Mouse (Mus musculus): Measurements from ENCODE around the gene Olfr640.

Gene Olfr640

GRCm38 (mm10) chr7:104025473-104025872 is at the start of gene Olfr640:
Gene Olfr640 (minus strand): TSS chr7:104025573.
- DNase-seq (ENCODE audit: low spot score in 2 of 2) = no peak

- no peak for DNase-seq (ENCODE audit: low spot score in 2 of 2)
These were observed 46.4 kb upstream of the Olfr640 start, which contains the start of gene Olfr644 for GRCm38 (mm10) chr7:104071769-104072168. Gene Olfr644 (minus strand): TSS chr7:104071869.

GRCm38 (mm10) chr7:104061345-104061744 is 36.0 kb upstream of the Olfr640 start, which contains the start of gene 4930516K23Rik:
Gene 4930516K23Rik (minus strand): TSS chr7:104061445.
- no peak for DNase-seq (ENCODE audit: low spot score in 2 of 2)

- DNase-seq (ENCODE audit: low spot score in 2 of 2) = no peak
These were observed 33.8 kb upstream of the Olfr640 start for GRCm38 (mm10) chr7:104059215-104059614.

GRCm38 (mm10) chr7:104052566-104052965 is 27.2 kb upstream of the Olfr640 start, which contains the start of gene Olfr642:
Gene Olfr642 (minus strand): TSS chr7:104052666.
- no peak for DNase-seq (ENCODE audit: low spot score in 2 of 2)

- DNase-seq (ENCODE audit: low spot score in 2 of 2) = no peak
These were observed 25.4 kb upstream of the Olfr640 start for GRCm38 (mm10) chr7:104050745-104051144.

- no peak for DNase-seq (ENCODE audit: low spot score in 2 of 2)
These were observed 9.8 kb upstream of the Olfr640 start, which contains the start of gene Olfr641 for GRCm38 (mm10) chr7:104035145-104035544. Gene Olfr641 (plus strand): TSS chr7:104035445.

- no peak for DNase-seq (ENCODE audit: low spot score in 2 of 2)
These were observed 1.6 kb upstream of the Olfr640 start for GRCm38 (mm10) chr7:104026978-104027377.

- no peak for DNase-seq (ENCODE audit: low spot score in 2 of 2)
These were observed 3.7 kb downstream of the Olfr640 start for GRCm38 (mm10) chr7:104021651-104022050.

GRCm38 (mm10) chr7:104018953-104019352 is 6.4 kb downstream of the Olfr640 start:
- no peak for DNase-seq (ENCODE audit: low spot score in 2 of 2)

- DNase-seq (ENCODE audit: low spot score in 2 of 2) = no peak
These were observed 8.2 kb downstream of the Olfr640 start, which contains the start of gene Olfr639 for GRCm38 (mm10) chr7:104017203-104017602. Gene Olfr639 (minus strand): TSS chr7:104017303.

GRCm38 (mm10) chr7:103999124-103999523 is 26.2 kb downstream of the Olfr640 start:
- no peak for DNase-seq (ENCODE audit: low spot score in 2 of 2)

- no peak for DNase-seq (ENCODE audit: low spot score in 2 of 2)
These were observed 26.9 kb downstream of the Olfr640 start, which contains the start of gene Olfr638 for GRCm38 (mm10) chr7:103998446-103998845. Gene Olfr638 (plus strand): TSS chr7:103998746.

- DNase-seq (ENCODE audit: low spot score in 2 of 2) = no peak
These were observed 53.6 kb downstream of the Olfr640 start for GRCm38 (mm10) chr7:103971782-103972181.

- DNase-seq (ENCODE audit: low spot score in 2 of 2) = no peak
These were observed 54.5 kb downstream of the Olfr640 start, which contains the start of gene Olfr635 for GRCm38 (mm10) chr7:103970852-103971251. Gene Olfr635 (plus strand): TSS chr7:103971152.

All from right cerebral cortex, adult 2 months (tissue).